Mouse (Mus musculus) MEL (cell line): ENCODE data around the gene Hoxc6. TPM values are rescaled to one million over a fixed set of nuclear protein-coding genes. Genes with fewer than 3 reads are reported as not detected.

Experiments used
- DNase-seq: peaks from one replicate; pipeline ENCODE4 v3.0.0; 2011; ENCODE audit warnings: low read depth, low spot score
- H3K27ac ChIP-seq: 2 replicates; pipeline ENCODE4 v1.5.1; 2012; ENCODE audit warnings: low read depth, mild to moderate bottlenecking, control low read depth, low read length, moderate library complexity; ENCODE audit not compliant: control insufficient read depth
- H3K27me3 ChIP-seq, 2 experiments: fragments of 150-350 bp in 1 of 2; sonication (generic) in 1 of 2; 2 replicates each; pipeline ENCODE4 v1.6.1; 2012; ENCODE audit warnings: low read length in 2 of 2, mild to moderate bottlenecking in 2 of 2, improper control_type of control experiment in 1 of 2, moderate library complexity in 1 of 2; ENCODE audit not compliant: insufficient read depth in 2 of 2, control insufficient read depth in 1 of 2
- H3K36me3 ChIP-seq, 2 experiments: 2 replicates each; pipeline ENCODE4 v1.6.1; 2012 to 2014; ENCODE audit warnings: low read length in 2 of 2, improper control_type of control experiment in 1 of 2, inconsistent platforms in 1 of 2, mild to moderate bottlenecking in 1 of 2; ENCODE audit not compliant: insufficient read depth in 2 of 2, control insufficient read depth in 1 of 2
- H3K4me1 ChIP-seq, 2 experiments: fragments of 150-350 bp in 1 of 2; sonication (generic) in 1 of 2; 2 replicates each; pipeline ENCODE4 v1.6.1; 2012; ENCODE audit warnings: low read length in 2 of 2, improper control_type of control experiment in 1 of 2, mild to moderate bottlenecking in 1 of 2; ENCODE audit not compliant: insufficient read depth in 2 of 2, control insufficient read depth in 1 of 2
- H3K4me3 ChIP-seq, 2 experiments: fragments of 150-350 bp in 1 of 2; sonication (generic) in 1 of 2; 2 replicates each; pipeline ENCODE4 v1.5.1; 2012; ENCODE audit warnings: low read depth in 2 of 2, low read length in 2 of 2, mild to moderate bottlenecking in 2 of 2, moderate library complexity in 2 of 2, control low read depth in 1 of 2, improper control_type of control experiment in 1 of 2; ENCODE audit not compliant: control insufficient read depth in 1 of 2, insufficient read depth in 1 of 2
- H3K79me2 ChIP-seq: 2 replicates; pipeline ENCODE4 v1.6.1; 2012; ENCODE audit warnings: mild to moderate bottlenecking, low read length, moderate library complexity; ENCODE audit not compliant: control insufficient read depth, poor library complexity, insufficient read depth
- H3K9ac ChIP-seq: 2 replicates; pipeline ENCODE4 v1.6.1; 2012; ENCODE audit warnings: low read depth, mild to moderate bottlenecking, control low read depth, low read length, moderate library complexity; ENCODE audit not compliant: control insufficient read depth, poor library complexity, severe bottlenecking
- H3K9me3 ChIP-seq: fragments of 150-350 bp; sonication (generic); replicated peaks from 2 replicates; pipeline ENCODE4 v1.6.1; 2012; ENCODE audit warnings: mild to moderate bottlenecking, low read length, improper control_type of control experiment, moderate library complexity; ENCODE audit not compliant: insufficient read depth
- BHLHE40 ChIP-seq: IDR thresholded peaks from 2 replicates; pipeline ENCODE4 v1.6.1; 2012; ENCODE audit warnings: low read depth, mild to moderate bottlenecking, inconsistent platforms, low read length, improper control_type of control experiment, borderline replicate concordance
- CHD2 ChIP-seq: IDR thresholded peaks from 2 replicates; pipeline ENCODE4 v1.6.1; 2011; ENCODE audit warnings: low read length, improper control_type of control experiment
- CTCF ChIP-seq, 3 experiments: IDR thresholded peaks in 2 of 3; conservative IDR thresholded peaks in 1 of 3; 2 replicates each; pipeline ENCODE4 v1.5.1; 2011 to 2012; ENCODE audit warnings: low read length in 3 of 3, low read depth in 2 of 3, mild to moderate bottlenecking in 2 of 3, improper control_type of control experiment in 1 of 3, inconsistent platforms in 1 of 3, mixed read lengths in 1 of 3, moderate library complexity in 1 of 3; ENCODE audit not compliant: control insufficient read depth in 1 of 3, insufficient read depth in 1 of 3, poor library complexity in 1 of 3, severe bottlenecking in 1 of 3
- EP300 ChIP-seq, 2 experiments: IDR thresholded peaks; 2 replicates each; pipeline ENCODE4 v1.6.1; 2011; ENCODE audit warnings: improper control_type of control experiment in 2 of 2, low read length in 2 of 2, low read depth in 1 of 2, mild to moderate bottlenecking in 1 of 2
- ETS1 ChIP-seq: IDR thresholded peaks from 2 replicates; pipeline ENCODE4 v1.6.1; 2012; ENCODE audit warnings: low read depth, mild to moderate bottlenecking, inconsistent platforms, low read length, improper control_type of control experiment, moderate library complexity
- JUND ChIP-seq: IDR thresholded peaks from 2 replicates; pipeline ENCODE4 v1.6.1; 2011; ENCODE audit warnings: low read depth, mild to moderate bottlenecking, improper control_type of control experiment, low read length
- MAFK ChIP-seq: IDR thresholded peaks from 2 replicates; pipeline ENCODE4 v1.6.1; 2011; ENCODE audit warnings: low read depth, mild to moderate bottlenecking, low read length, improper control_type of control experiment, borderline replicate concordance
- MAX ChIP-seq: IDR thresholded peaks from 2 replicates; pipeline ENCODE4 v1.6.1; 2011; ENCODE audit warnings: low read length, improper control_type of control experiment
- MEF2A ChIP-seq: IDR thresholded peaks from 2 replicates; pipeline ENCODE4 v1.6.1; 2014; ENCODE audit warnings: low read depth, mild to moderate bottlenecking, inconsistent platforms, low read length, improper control_type of control experiment; ENCODE audit not compliant: poor library complexity, insufficient replicate concordance, severe bottlenecking; ENCODE audit errors: extremely low read depth
- MXI1 ChIP-seq: IDR thresholded peaks from 2 replicates; pipeline ENCODE4 v1.6.1; 2011; ENCODE audit warnings: mild to moderate bottlenecking, low read depth, low read length, improper control_type of control experiment
- MYB ChIP-seq: IDR thresholded peaks from 2 replicates; pipeline ENCODE4 v1.6.1; 2011; ENCODE audit warnings: mild to moderate bottlenecking, low read depth, low read length, improper control_type of control experiment
- NELFE ChIP-seq: IDR thresholded peaks from 2 replicates; pipeline ENCODE4 v1.6.1; 2011; ENCODE audit warnings: low read depth, low read length, improper control_type of control experiment
- NRF1 ChIP-seq: IDR thresholded peaks from 2 replicates; pipeline ENCODE4 v1.6.1; 2014; ENCODE audit warnings: low read depth, mild to moderate bottlenecking, inconsistent platforms, low read length, improper control_type of control experiment, moderate library complexity; ENCODE audit not compliant: poor library complexity, insufficient read depth, severe bottlenecking
- POLR2AphosphoS2 ChIP-seq: IDR thresholded peaks from 2 replicates; pipeline ENCODE4 v1.6.1; 2011; ENCODE audit warnings: low read length, improper control_type of control experiment
- POLR2AphosphoS5 ChIP-seq: IDR thresholded peaks from 2 replicates; pipeline ENCODE4 v1.6.1; 2012; ENCODE audit warnings: low read depth, borderline replicate concordance, mild to moderate bottlenecking, inconsistent platforms, low read length, moderate library complexity, mixed read lengths
- RAD21 ChIP-seq: IDR thresholded peaks from 2 replicates; pipeline ENCODE4 v1.6.1; 2011; ENCODE audit warnings: mild to moderate bottlenecking, low read depth, low read length, improper control_type of control experiment
- SIN3A ChIP-seq: IDR thresholded peaks from 2 replicates; pipeline ENCODE4 v1.6.1; 2012; ENCODE audit warnings: low read length, improper control_type of control experiment, inconsistent platforms
- UBTF ChIP-seq: IDR thresholded peaks from 2 replicates; pipeline ENCODE4 v1.6.1; 2012; ENCODE audit warnings: low read depth, mild to moderate bottlenecking, inconsistent platforms, low read length, improper control_type of control experiment, moderate library complexity, borderline replicate concordance; ENCODE audit not compliant: insufficient read depth
- ZC3H11A ChIP-seq: IDR thresholded peaks from 2 replicates; pipeline ENCODE4 v1.6.1; 2012; ENCODE audit warnings: low read depth, mild to moderate bottlenecking, inconsistent platforms, low read length, improper control_type of control experiment
- ZKSCAN1 ChIP-seq: IDR thresholded peaks from 2 replicates; pipeline ENCODE4 v1.6.1; 2012; ENCODE audit warnings: low read depth, mild to moderate bottlenecking, inconsistent platforms, low read length, improper control_type of control experiment, moderate library complexity
- polyA plus RNA-seq, 2 experiments: library from polyadenylated mRNA; stranded (reverse) in 1 of 2; unstranded in 1 of 2; fragments of >175 nt in 1 of 2; fragments of >200 nt in 1 of 2; gene quantifications; 2 replicates each; pipeline versions ENCODE4 v1.2.1 to v1.2.4; 2012; ENCODE audit warnings: low replicate concordance in 2 of 2, low read depth in 1 of 2; ENCODE audit not compliant: insufficient read length in 2 of 2, insufficient read depth in 1 of 2, missing spikeins in 1 of 2
- total RNA-seq: library from RNA; depleted of rRNA; stranded (reverse); fragments of 300-350 nt; gene quantifications from 2 replicates; pipeline ENCODE4 v1.2.3, GENCODE M21; 2012

The Hoxc6 gene
- total and polyA plus RNA-seq, 3 experiments, result 2.3 to 9.4 TPM; not detected in 1

DNA sequence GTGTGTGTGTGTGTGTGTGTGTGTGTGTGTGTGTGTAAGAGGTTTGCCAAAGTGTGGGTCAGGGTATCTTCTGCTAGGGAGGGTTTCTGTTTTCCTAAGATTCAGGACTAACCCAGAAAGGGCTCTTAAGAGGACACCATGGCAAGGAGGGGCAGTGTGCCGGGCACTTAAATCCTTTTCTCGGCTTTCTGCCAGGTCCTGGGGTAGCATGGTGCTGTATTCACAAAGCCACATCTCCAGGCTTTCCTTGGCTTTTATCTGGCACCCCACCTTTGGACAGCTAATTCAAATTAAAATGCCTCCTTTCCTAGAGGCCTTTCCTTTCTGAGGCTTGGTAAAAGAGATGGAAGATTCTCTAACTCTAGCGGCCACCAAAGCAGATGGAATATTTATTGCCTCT is 41.6 kb downstream of the Hoxc6 start:
- H3K27ac ChIP-seq, result no peak overlapping the region
- no peaks in the 10 kb centered on the region for H3K9me3 ChIP-seq
- H3K4me1 ChIP-seq, result 0 out of 4 replicates have a peak, but pooled peaks cover 0 to 9% of the 10 kb centered on the region in 2 experiments
- TF ChIP-seq NELFE, result no peak
- no peak overlapping the region for H3K4me3 ChIP-seq
- H3K36me3 ChIP-seq, result peaks cover 0 to 6% of the 10 kb centered on the region in 2 experiments; a peak in 2 of 4 replicates
- no peak overlapping the region for H3K9ac ChIP-seq
- DNase-seq, result no peak
- peaks cover 9% of the 10 kb centered on the region for H3K79me2 ChIP-seq
- no peaks in the 10 kb centered on the region for H3K27me3 ChIP-seq

DNA sequence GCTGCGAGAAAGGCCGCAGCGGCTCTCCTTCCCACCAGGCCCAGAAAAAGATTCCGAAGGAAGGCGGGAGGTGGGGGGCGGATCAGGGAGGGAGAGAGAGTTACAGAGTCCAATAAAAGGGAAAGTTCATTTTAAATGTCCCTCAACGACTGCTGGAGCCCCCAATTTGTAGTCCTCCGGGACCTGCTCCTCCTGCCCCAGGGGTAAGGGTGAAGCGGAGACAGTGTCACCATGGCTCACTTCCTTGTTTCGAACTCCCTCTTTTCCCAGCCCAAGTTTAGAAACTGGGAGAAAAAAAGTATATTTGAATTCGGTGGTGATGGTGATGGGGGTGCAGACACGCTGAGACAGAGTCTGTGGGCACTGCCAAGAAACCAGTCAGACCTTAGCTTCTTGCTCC is 42.5 kb downstream of the Hoxc6 start:
- TF ChIP-seq BHLHE40 (no peak), CTCF (IDR thresholded peaks at IDR 0.05 in 2 of 3, conservative IDR thresholded peaks at IDR 0.05 in 1 of 3; ENCODE audit: control insufficient read depth in 1 of 3, insufficient read depth in 1 of 3, low read depth in 2 of 3, low read length in 3 of 3, poor library complexity in 1 of 3, severe bottlenecking in 1 of 3) (no peak), NRF1 (no peak), POLR2AphosphoS5 (no peak), RAD21 (no peak), MEF2A (no peak), ZKSCAN1 (no peak), NELFE (no peak), ETS1 (no peak), MAFK (no peak), EP300 (IDR thresholded peaks at IDR 0.05; ENCODE audit: low read depth in 1 of 2, low read length in 2 of 2) (no peak), ZC3H11A (no peak), SIN3A (no peak), MAX (no peak), JUND (no peak), MXI1 (no peak), UBTF (no peak), CHD2 (no peak), MYB (no peak), POLR2AphosphoS2 (no peak)
- TF ChIP-seq, all 39 proteins: peak for 0
- Histone ChIP-seq H3K27me3 (no peaks in the 10 kb centered on the region), H3K4me1 (0 out of 4 replicates have a peak, but pooled peaks cover 0 to 9% of the 10 kb centered on the region in 2 experiments), H3K79me2 (peaks cover 4% of the 10 kb centered on the region), H3K9me3 (no peaks in the 10 kb centered on the region), H3K36me3 (peaks cover 0 to 6% of the 10 kb centered on the region in 2 experiments; a peak in 2 of 4 replicates), H3K9ac (no peak overlapping the region), H3K4me3 (no peak overlapping the region), H3K27ac (no peak overlapping the region)
- DNase-seq, result no peak
